Mouse (Mus musculus) stomach, embryonic 14.5 days (tissue): ENCODE measurements around the gene Fam198a. TPM values are rescaled to one million over a fixed set of nuclear protein-coding genes. Genes with fewer than 3 reads are reported as not detected.

Experiments
- polyA plus RNA-seq: library from polyadenylated mRNA; unstranded; fragments of >200 nt; fragmentation: Nextera tagmentation; extraction: Ambion mirVana; gene quantifications from 2 replicates; pipeline ENCODE4 v1.2.1, GENCODE M21; 2014

The Fam198a gene
- polyA plus RNA-seq, 1 experiment from 2014 or later: 4.4 TPM

Other genes with a start within 250 kb of the Fam198a start
- gene Sec22c, start 245.5 kb upstream of the Fam198a start, polyA plus RNA-seq: 10.1 and 12.4 TPM in 2 replicates
- gene Ss18l2, start 240.7 kb upstream of the Fam198a start, polyA plus RNA-seq: 136 TPM in 2 replicates
- 88.1 and 102 TPM in 2 replicates for gene Nktr, start 231.8 kb upstream of the Fam198a start, polyA plus RNA-seq
- 12.5 and 13.7 TPM in 2 replicates for gene Zfp651, start 191.7 kb upstream of the Fam198a start, polyA plus RNA-seq
- 0.17 and 0.57 TPM in 2 replicates for gene Klhl40, start 173.4 kb upstream of the Fam198a start, polyA plus RNA-seq
- 0.78 and 1.1 TPM in 2 replicates for gene Hhatl, start 158.5 kb upstream of the Fam198a start, polyA plus RNA-seq
- gene Ccdc13, start 111.5 kb upstream of the Fam198a start, polyA plus RNA-seq: 1.4 TPM in 2 replicates
- gene Higd1a, start 92.6 kb upstream of the Fam198a start, polyA plus RNA-seq: 289 and 309 TPM in 2 replicates
- gene Ackr2, start 52.6 kb upstream of the Fam198a start, polyA plus RNA-seq: 0.25 and 0.32 TPM in 2 replicates
- gene Cyp8b1, start 34.7 kb upstream of the Fam198a start, polyA plus RNA-seq: not detected in 2 replicates
- 13.0 and 13.8 TPM in 2 replicates for gene Pomgnt2, start 46.1 kb downstream of the Fam198a start, polyA plus RNA-seq
- gene Snrk, start 166.3 kb downstream of the Fam198a start, polyA plus RNA-seq: 37.2 and 40.3 TPM in 2 replicates